ENCODE assay signal across 8 mouse cellular contexts in the genomic region with DNA sequence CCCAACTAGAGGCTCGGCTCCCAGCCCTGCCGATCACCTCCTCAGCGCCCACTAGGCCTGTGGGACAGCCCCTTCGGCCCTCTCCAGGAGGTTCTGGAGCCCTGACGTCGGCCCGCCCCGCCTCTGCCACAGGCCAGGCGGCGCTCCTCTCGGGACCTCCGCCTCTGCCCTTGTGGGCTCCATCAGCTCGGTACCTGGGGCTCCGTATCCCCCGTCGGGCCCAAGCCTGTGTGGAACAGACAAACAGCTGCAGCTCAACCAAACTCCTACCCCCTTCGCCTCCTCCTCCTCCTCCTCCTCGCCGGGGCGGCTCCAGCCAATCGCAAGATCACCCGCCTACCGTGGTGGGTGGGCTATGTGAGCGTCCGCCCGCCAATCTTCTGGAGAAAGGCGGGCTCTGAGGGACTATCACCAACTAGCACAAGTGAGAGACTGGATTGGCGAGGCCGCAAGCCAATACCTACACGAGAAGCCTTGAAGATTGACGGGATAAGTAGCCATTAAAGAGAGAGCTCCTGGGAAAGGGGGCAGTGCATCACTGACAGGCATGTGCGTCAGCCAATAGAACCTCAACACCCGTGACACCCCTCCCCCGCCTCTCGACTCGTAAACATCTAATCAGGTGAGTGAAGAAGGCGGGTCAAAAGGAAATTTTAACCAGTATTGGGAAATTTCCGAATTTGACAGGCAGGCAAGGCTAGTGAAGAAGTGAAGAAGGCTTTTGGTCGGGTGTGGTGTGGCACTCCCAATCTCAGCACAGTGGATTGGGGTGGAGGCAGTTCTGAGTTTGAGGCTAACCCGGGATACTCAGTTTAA. TPM values are rescaled to one million over a fixed set of nuclear protein-coding genes. Genes with fewer than 3 reads are reported as not detected.
DNase-seq lines count a peak whose midpoint lies in the region; ATAC-seq lines count a peak whose summit lies in the region.

A gene (minus strand): TSS at position 273 of the 816 bp plus-strand sequence.

- peak within 1 kb of the TSS; percentile 95 for H3K27ac ChIP-seq in hindbrain, embryonic 15.5 days (replicated peaks)

- peaks cover 18% of the 10 kb centered on the region for H3K4me1 ChIP-seq in hindbrain, embryonic 15.5 days (replicated peaks)

- peak within 1 kb of the TSS; percentile 77 for H3K4me3 ChIP-seq in hindbrain, embryonic 15.5 days

- peak within 1 kb of the TSS; percentile 97 for H3K9ac ChIP-seq in hindbrain, embryonic 15.5 days

- DNase-seq in T-cell, adult 2 months (ENCODE audit: low spot score) = peak; percentile 98
- DNase-seq in cerebellum, postnatal 36 days = peak; percentile 97 to 100
- peak; percentile 100 for DNase-seq in frontal cortex, postnatal 36 days (ENCODE audit: low spot score in 2 of 2)
- peak; percentile 100 for DNase-seq in left cerebral cortex, adult 11 months (ENCODE audit: low spot score)
- DNase-seq in lung, postnatal 4 days = peak; percentile 97 to 100
- peak; percentile 98 for DNase-seq in retina, postnatal 7 days (ENCODE audit: low read depth, low spot score)
- peak; percentile 94 for DNase-seq in urinary bladder, adult 2 months (ENCODE audit: low spot score)

- peak; percentile 99 for ATAC-seq in hindbrain, embryonic 15.5 days (ENCODE audit: low FRiP score, low read depth)

- under 1% methylated on average over 40 of the region's 40 CpGs for WGBS in hindbrain, embryonic 15.5 days

- peak within 1 kb of the TSS; percentile 74 for H3K4me2 ChIP-seq in hindbrain, embryonic 15.5 days

- no peaks in the 10 kb centered on the region for H3K9me3 ChIP-seq in hindbrain, embryonic 15.5 days

- no peaks in the 10 kb centered on the region for H3K36me3 ChIP-seq in hindbrain, embryonic 15.5 days

- H3K27me3 ChIP-seq in hindbrain, embryonic 15.5 days = no peaks in the 10 kb centered on the region

RNA-seq across cellular contexts. Expression of the gene that starts here (rescaled TPM):
- 113 and 121 TPM in 2 replicates for polyA plus RNA-seq in hindbrain, embryonic 15.5 days (2015; fragmentation: Nextera tagmentation; extraction: Ambion mirVana)
- 101 and 107 TPM in 2 replicates for polyA plus RNA-seq in urinary bladder, adult 2 months (2012; rRNA removed)

Comparison
In these comparisons a context has a peak if more than half of its experiments do, and no peak if none do; other contexts are left out.
1. Peak in every context shown above with its lines: DNase-seq, ATAC-seq, H3K4me3 ChIP-seq and H3K27ac ChIP-seq.